Mouse (Mus musculus) adrenal gland, adult (tissue): Measurements from ENCODE around the gene Metap1.
"Not testable (repeated sequence)": the region's sequence is repeated elsewhere in the genome, so short reads cannot be mapped to it uniquely, and the experiment has no call there.

Experiments
- DNase-seq, 2 experiments: peaks; one replicate each; pipeline ENCODE4 v3.0.0; 2022 to 2023; ENCODE audit warnings: low spot score in 1 of 2; ENCODE audit not compliant: inconsistent age in 2 of 2

Gene Metap1

GRCm38 (mm10) chr3:138503754-138504153 lies 14.4 kb upstream of the Metap1 start:
- no peak for DNase-seq

DNA sequence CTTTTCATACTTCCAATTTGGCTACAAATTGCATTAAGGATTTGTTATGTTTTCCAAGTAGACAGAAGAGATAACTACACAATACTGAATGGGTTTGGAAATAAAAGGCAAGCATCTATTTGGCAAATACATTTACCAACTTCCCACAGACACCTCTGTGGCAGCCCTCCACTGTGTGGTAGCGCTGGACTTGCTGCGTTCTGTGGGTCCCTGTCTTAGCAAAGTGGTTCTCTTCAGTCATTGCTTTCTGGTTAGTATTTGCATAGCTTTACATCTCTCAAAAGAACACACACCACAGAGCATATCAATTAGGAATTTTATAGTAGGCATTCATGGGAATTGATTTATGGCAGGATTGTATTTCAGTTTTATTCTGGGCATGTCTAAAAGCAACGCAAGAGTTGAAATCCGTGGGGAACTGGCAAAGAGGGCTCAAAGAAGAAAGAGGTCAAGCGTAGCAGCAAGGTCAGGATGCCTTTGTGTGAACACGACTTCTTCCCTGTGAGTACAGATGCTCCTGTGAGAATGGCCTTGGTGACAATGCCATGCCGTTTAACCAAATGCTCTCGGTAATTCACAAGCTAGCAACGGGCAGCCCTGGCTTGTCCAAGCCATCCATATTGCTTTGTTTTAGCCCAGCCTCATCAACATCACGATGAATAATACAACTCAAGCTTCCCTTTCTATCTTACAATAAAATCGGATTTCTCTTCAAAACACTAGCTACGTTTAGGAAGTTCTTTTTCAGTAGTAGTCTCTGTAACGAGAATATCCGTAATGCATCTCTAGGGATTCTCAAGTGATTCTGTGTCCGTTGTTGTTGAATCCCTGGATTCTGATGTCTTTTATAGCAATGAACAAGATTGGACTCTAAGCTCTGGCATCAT lies 10.8 kb upstream of the Metap1 start:
- DNase-seq, result no peak

DNA sequence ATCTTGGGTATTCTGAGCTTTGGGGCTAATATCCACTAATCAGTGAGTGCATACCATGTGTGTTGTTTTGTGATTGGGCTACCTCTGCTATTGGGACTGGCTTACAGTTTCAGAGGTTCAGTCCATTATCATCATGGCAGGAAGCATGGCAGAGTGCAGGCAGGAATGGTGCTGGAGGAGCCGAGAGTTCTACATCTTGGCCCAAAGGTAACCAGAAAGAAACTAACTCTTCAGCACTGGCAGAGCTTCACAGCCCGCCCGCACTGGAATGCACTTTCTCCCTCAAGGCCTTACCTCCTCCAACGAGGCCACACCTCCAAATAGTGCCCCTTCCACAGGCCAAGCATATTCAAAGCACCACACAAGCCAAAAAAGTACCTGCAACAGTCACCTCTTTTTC lies 9.4 kb upstream of the Metap1 start:
- no peak for DNase-seq

GRCm38 (mm10) chr3:138495166-138496145 lies 6.1 kb upstream of the Metap1 start:
- DNase-seq, result no peak

DNA sequence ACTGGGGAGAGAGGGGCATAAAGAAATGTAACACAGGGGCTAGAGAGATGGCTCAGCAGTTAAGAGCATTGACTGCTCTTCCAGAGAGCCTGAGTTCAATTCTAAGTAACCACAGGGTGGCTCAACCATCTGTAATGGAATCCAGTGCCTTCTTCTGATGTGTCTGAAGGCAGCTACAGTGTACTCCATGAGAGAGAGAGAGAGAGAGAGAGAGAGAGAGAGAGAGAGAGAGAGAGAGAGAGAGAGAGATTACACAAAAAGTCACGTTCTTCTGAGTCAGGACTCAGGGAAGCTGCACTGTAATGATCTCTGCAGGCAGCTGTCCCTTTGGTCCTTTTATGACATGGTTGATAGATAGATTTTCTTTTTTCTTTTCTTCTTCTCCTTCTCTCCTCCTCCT lies 5.2 kb upstream of the Metap1 start:
- no peak for DNase-seq

DNA sequence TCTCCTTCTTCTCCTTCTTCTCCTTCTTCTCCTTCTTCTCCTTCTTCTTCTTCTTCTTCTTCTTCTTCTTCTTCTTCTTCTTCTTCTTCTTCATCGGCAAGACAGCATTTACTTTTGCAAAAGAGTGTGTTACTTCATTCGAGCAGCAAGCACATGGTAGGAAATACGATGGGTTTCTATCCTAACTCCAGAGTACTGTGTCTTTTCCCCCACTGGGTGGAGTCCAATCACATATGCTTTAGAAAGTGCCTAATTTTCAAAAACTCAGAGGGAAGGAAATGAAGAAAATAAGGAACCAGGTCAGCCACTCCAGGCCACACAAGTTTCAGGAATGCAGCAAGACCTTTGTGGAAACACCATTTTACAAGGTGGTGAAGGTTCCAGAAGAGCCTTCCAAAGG lies 4.4 kb upstream of the Metap1 start:
- DNase-seq, result no peak

DNA sequence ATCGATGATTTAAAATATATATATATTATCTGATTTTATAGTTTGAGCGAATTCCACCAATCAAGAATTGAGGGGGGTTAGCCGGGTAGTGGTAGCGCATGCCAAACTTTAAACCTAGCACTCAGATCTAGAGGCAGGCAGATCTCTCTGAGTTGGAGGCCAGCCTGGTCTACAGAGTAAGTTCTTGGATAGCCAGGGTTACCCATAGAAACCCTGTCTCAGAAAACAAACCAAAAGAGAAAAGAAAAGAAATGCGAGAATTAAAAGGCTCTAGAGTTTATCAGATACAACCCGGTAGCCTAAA lies 671 bp upstream of the Metap1 start:
- no peak for DNase-seq

DNA sequence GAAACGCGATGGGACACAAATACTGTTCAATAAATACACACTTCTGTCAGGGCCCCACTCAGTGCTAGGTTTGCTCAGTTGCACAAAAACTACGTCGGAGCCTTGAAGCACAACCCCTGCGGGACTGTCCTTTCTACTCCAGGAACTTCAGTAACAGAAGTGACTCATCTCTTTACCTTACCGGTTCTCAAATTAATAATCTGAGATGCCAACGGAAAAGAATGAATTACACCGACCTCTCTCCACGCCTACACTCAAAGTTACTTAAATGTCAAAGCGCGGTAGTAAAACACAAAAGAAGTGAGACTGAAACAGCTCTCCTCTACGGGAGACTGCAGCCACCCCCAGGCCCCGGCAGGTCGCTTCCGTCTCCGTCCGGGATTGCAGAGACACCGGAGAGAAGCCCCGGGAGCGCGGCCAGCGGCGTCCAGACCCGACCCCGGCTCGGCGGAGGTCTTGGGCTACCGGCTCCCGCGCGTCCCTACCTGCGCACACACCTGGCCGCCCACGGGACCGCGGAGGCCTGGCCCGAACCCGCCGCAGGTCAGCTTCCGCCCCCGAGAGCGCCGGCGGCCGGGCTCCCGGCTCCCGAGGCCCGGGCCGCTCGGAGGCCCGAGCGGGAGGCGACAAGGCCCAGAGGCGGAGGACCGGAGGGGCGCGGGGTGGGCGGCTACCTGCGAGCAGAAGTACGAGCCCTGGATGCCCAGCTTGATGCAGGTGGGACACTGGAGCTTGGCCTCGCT lies 560 bp downstream of the Metap1 start:
- no peak for DNase-seq

DNA sequence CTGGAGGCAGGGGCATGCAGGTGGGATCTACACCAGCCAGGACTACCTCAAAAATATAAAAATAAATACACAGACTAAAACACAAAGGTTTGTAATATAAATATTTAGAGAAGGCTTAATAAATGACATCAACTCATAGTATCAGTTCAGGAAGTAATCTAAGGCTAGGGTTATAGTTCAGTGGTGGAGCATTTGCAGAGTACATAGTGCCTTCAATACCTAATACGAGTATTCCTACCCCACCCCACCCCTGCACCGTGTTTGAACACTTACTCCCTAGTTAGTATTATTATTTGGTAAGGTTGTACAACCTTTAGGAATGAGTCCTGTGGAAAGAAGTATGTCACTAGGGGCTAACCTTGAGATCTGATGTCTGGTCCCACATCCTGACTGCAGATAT lies 6.1 kb downstream of the Metap1 start:
- DNase-seq, result no peak

GRCm38 (mm10) chr3:138481526-138482284 lies 7.6 kb downstream of the Metap1 start:
- peak in 1 of 2 experiments; percentile 53 for DNase-seq

GRCm38 (mm10) chr3:138479489-138479888 lies 9.8 kb downstream of the Metap1 start:
- DNase-seq, result no peak

GRCm38 (mm10) chr3:138471066-138471465 lies 18.2 kb downstream of the Metap1 start:
- DNase-seq, result no peak

DNA sequence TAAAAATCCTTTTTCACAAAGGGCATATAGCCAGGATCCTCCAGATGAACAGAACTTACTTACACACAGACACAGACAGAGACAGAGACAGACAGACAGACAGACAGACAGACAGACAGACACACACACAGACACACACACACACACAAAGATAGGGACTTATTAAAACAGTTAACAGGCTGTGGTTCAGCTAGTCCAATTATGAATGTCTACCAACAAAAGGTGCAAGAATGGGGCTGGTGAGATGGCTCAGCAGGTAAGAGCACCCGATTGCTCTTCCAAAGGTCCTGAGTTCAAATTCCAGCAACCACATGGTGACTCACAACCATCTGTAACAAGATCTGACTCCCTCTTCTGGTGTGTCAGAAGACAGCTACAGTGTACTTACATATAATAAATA lies 22.7 kb downstream of the Metap1 start:
- DNase-seq, result not testable (repeated sequence)

GRCm38 (mm10) chr3:138464573-138465147 lies 24.7 kb downstream of the Metap1 start:
- no peak for DNase-seq

DNA sequence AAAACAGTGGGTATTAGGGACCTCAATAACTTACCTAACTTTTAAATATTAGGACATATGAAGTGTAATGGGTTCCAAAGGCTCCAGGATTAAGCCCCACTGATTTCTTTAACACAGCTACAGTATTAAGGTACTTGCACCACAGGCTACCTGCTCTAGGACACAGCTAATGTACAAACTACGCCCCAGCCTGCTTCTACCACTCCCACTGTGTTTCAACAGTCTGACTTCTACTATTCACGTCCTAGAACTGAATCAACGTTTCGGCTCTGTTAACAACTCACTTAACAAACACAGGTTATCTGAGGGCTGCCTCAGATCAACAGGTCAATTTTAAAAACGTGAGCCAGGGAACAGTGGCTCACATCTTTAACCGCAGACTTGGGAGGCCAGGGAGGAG lies 25.5 kb downstream of the Metap1 start:
- no peak for DNase-seq

- no peak for DNase-seq
These were observed 26.2 kb downstream of the Metap1 start for GRCm38 (mm10) chr3:138463137-138463536.

- no peak for DNase-seq
These were observed 27.5 kb downstream of the Metap1 start for GRCm38 (mm10) chr3:138461832-138462231.

- peak in 1 of 2 experiments; percentile 24 for DNase-seq
These were observed 29.1 kb downstream of the Metap1 start for GRCm38 (mm10) chr3:138460260-138460659.

- no peak for DNase-seq
These were observed 30.9 kb downstream of the Metap1 start for GRCm38 (mm10) chr3:138458441-138458840.
